ENCODE assay signal across 16 mouse cellular contexts in genomic region chr19:18189102-18189742, GRCm38 (mm10).
DNase-seq lines count a peak whose midpoint lies in the region; ATAC-seq and TF ChIP-seq lines count a peak whose summit lies in the region.
"Had no signal": no experiment of that assay in that cellular context is flagged by ENCODE, and none has a peak within 500 bp of the region (broad histone marks: within the 10 kb centered on the region; RNA-seq: fewer than 3 reads in every experiment).

No protein-coding gene starts in this region.

- no peaks in the 10 kb centered on the region for H3K36me3 ChIP-seq in kidney, embryonic 16.5 days (ENCODE audit: insufficient read depth, low read length)
- H3K36me3 ChIP-seq in midbrain, postnatal 0 days (ENCODE audit: insufficient read depth, low read length) = no peaks in the 10 kb centered on the region
- no peaks in the 10 kb centered on the region for H3K36me3 ChIP-seq in midbrain, embryonic 16.5 days (ENCODE audit: control insufficient read depth, insufficient read depth, low read length)
- H3K36me3 ChIP-seq in limb, embryonic 10.5 days = no peaks in the 10 kb centered on the region
- H3K36me3 ChIP-seq: embryonic facial prominence, embryonic 13.5 days; intestine, embryonic 15.5 days had no signal

- no peak overlapping the region for H3K4me3 ChIP-seq in kidney, embryonic 16.5 days (ENCODE audit: low read length)
- no peak overlapping the region for H3K4me3 ChIP-seq in midbrain, postnatal 0 days (ENCODE audit: low read depth, low read length)
- H3K4me3 ChIP-seq in midbrain, embryonic 16.5 days (ENCODE audit: low read depth, low read length) = no peak overlapping the region
- no peak overlapping the region for H3K4me3 ChIP-seq in limb, embryonic 10.5 days
- H3K4me3 ChIP-seq: embryonic facial prominence, embryonic 13.5 days; gastrocnemius, adult 2 months; intestine, embryonic 15.5 days had no signal

- no peak overlapping the region for H3K9ac ChIP-seq in kidney, embryonic 16.5 days (replicated peaks; ENCODE audit: low read length)
- no peak overlapping the region for H3K9ac ChIP-seq in midbrain, postnatal 0 days (replicated peaks; ENCODE audit: low read length, poor library complexity, severe bottlenecking)
- no peak overlapping the region for H3K9ac ChIP-seq in midbrain, embryonic 16.5 days (ENCODE audit: low read depth, low read length)
- H3K9ac ChIP-seq: embryonic facial prominence, embryonic 13.5 days; intestine, embryonic 15.5 days; liver, postnatal 0 days had no signal

- peaks cover 23% of the 10 kb centered on the region for H3K4me1 ChIP-seq in kidney, embryonic 16.5 days (ENCODE audit: insufficient read depth, low read length)
- no peaks in the 10 kb centered on the region for H3K4me1 ChIP-seq in midbrain, postnatal 0 days (ENCODE audit: insufficient read depth, low read length)
- no peaks in the 10 kb centered on the region for H3K4me1 ChIP-seq in midbrain, embryonic 16.5 days (ENCODE audit: control insufficient read depth, insufficient read depth, low read length)
- H3K4me1 ChIP-seq in limb, embryonic 10.5 days = peaks cover 22% of the 10 kb centered on the region
- H3K4me1 ChIP-seq: embryonic facial prominence, embryonic 13.5 days had no signal

- no peak for TF ChIP-seq CTCF in midbrain, postnatal 0 days (IDR thresholded peaks at IDR 0.05)

- WGBS in kidney, embryonic 16.5 days = 14% methylated on average over 4 of the region's 4 CpGs
- 50% methylated on average over 4 of the region's 4 CpGs for WGBS in midbrain, postnatal 0 days
- 49% methylated on average over 4 of the region's 4 CpGs for WGBS in midbrain, embryonic 16.5 days
- WGBS in limb, embryonic 10.5 days = 33% methylated on average over 4 of the region's 4 CpGs

- ATAC-seq in kidney, embryonic 16.5 days (ENCODE audit: low FRiP score, low TSS enrichment) = peak; percentile 89; the same call in 1 of the 2 replicates
- no peak for ATAC-seq in midbrain, postnatal 0 days (ENCODE audit: low FRiP score)
- no peak for ATAC-seq in midbrain, embryonic 16.5 days
- ATAC-seq in activated CD4-positive, CD25-positive, alpha-beta regulatory T cell, adult 4 months = no peak
- ATAC-seq: CD4-positive, CD25-positive, alpha-beta regulatory T cell, adult 4 months; intestine, embryonic 15.5 days; liver, postnatal 0 days had no signal

- no peaks in the 10 kb centered on the region for H3K9me3 ChIP-seq in kidney, embryonic 16.5 days (ENCODE audit: low read length)
- no peaks in the 10 kb centered on the region for H3K9me3 ChIP-seq in midbrain, postnatal 0 days (ENCODE audit: low read length)
- no peaks in the 10 kb centered on the region for H3K9me3 ChIP-seq in midbrain, embryonic 16.5 days (replicated peaks; ENCODE audit: control insufficient read depth, low read length, poor library complexity, severe bottlenecking)
- H3K9me3 ChIP-seq in limb, embryonic 10.5 days (replicated peaks) = no peaks in the 10 kb centered on the region
- H3K9me3 ChIP-seq: embryonic facial prominence, embryonic 13.5 days; intestine, embryonic 15.5 days had no signal

- H3K4me2 ChIP-seq in kidney, embryonic 16.5 days (replicated peaks; ENCODE audit: low read depth, low read length) = no peak overlapping the region; the same call in 1 of the 2 replicates
- no peak overlapping the region for H3K4me2 ChIP-seq in midbrain, postnatal 0 days (ENCODE audit: low read depth, low read length, poor library complexity, severe bottlenecking)
- no peak overlapping the region for H3K4me2 ChIP-seq in midbrain, embryonic 16.5 days (ENCODE audit: low read length)
- H3K4me2 ChIP-seq: embryonic facial prominence, embryonic 13.5 days; intestine, embryonic 15.5 days had no signal

- peak overlapping the region; percentile 87 for H3K27ac ChIP-seq in kidney, embryonic 16.5 days (ENCODE audit: low read length)
- no peak overlapping the region for H3K27ac ChIP-seq in midbrain, postnatal 0 days (ENCODE audit: low read depth, low read length)
- no peak overlapping the region for H3K27ac ChIP-seq in midbrain, embryonic 16.5 days (ENCODE audit: low read length)
- peak overlapping the region; percentile 6; the same call in 1 of the 2 replicates for H3K27ac ChIP-seq in limb, embryonic 10.5 days
- H3K27ac ChIP-seq: embryonic facial prominence, embryonic 13.5 days; gastrocnemius, adult 2 months; intestine, embryonic 15.5 days had no signal

- no peak for DNase-seq in kidney, postnatal 25 days
- peak; percentile 31 for DNase-seq in midbrain, postnatal 0 days (ENCODE audit: low spot score)
- no peak for DNase-seq in limb, embryonic 10.5 days (ENCODE audit: low spot score)
- no peak for DNase-seq in layer of hippocampus, postnatal 10 days (ENCODE audit: low spot score in 2 of 2)
- DNase-seq: cerebellum, adult 8-10 months; gastrocnemius, adult 2 months; heart, postnatal 10 days; liver, postnatal 0 days; spleen, adult 18-20 months; thymus, postnatal 14 days had no signal

- no peaks in the 10 kb centered on the region for H3K27me3 ChIP-seq in kidney, embryonic 16.5 days (ENCODE audit: insufficient read depth, low read length)
- no peaks in the 10 kb centered on the region for H3K27me3 ChIP-seq in midbrain, postnatal 0 days (ENCODE audit: insufficient read depth, low read length)
- H3K27me3 ChIP-seq in midbrain, embryonic 16.5 days (ENCODE audit: control insufficient read depth, insufficient read depth, low read depth, low read length) = no peaks in the 10 kb centered on the region
- H3K27me3 ChIP-seq in limb, embryonic 10.5 days (ENCODE audit: low read depth, poor library complexity, severe bottlenecking) = no peaks in the 10 kb centered on the region
- H3K27me3 ChIP-seq: embryonic facial prominence, embryonic 13.5 days; intestine, embryonic 15.5 days had no signal

Comparison
In these comparisons a context has a peak if more than half of its experiments do, and no peak if none do; other contexts are left out.
1. H3K27ac ChIP-seq: peak in kidney, embryonic 16.5 days (single experiment) and limb, embryonic 10.5 days (single experiment); none in midbrain, postnatal 0 days (single experiment) and midbrain, embryonic 16.5 days (single experiment).